Mouse (Mus musculus) CH12.LX (cell line): Measurements from ENCODE around the gene Srrm3. TPM values are rescaled to one million over a fixed set of nuclear protein-coding genes. Genes with fewer than 3 reads are reported as not detected.

Experiments
- DNase-seq: peaks from one replicate; pipeline ENCODE4 v3.0.0-alpha.2; 2013; ENCODE audit errors: extremely low read depth
- H3K27ac ChIP-seq: 2 replicates; pipeline ENCODE4 v1.5.1; 2012; ENCODE audit warnings: low read depth, mild to moderate bottlenecking, control low read depth, moderate library complexity; ENCODE audit not compliant: insufficient read depth
- H3K27me3 ChIP-seq: replicated peaks from 2 replicates; pipeline ENCODE3; 2012; ENCODE audit warnings: inconsistent platforms
- H3K36me3 ChIP-seq, 2 experiments: replicated peaks in 1 of 2; 2 replicates each; pipeline versions ENCODE3 to v1.6.1; 2012; ENCODE audit warnings: inconsistent platforms in 1 of 2, low read length in 1 of 2, mild to moderate bottlenecking in 1 of 2, mixed read lengths in 1 of 2, moderate library complexity in 1 of 2; ENCODE audit not compliant: control insufficient read depth in 1 of 2, insufficient read depth in 1 of 2
- H3K4me1 ChIP-seq, 2 experiments: 2 replicates each; pipeline ENCODE4 v1.6.1; 2012; ENCODE audit warnings: inconsistent platforms in 1 of 2, moderate library complexity in 1 of 2; ENCODE audit not compliant: insufficient read depth in 2 of 2, control insufficient read depth in 1 of 2
- H3K4me2 ChIP-seq: 2 replicates; pipeline ENCODE4 v1.6.1; 2012; ENCODE audit warnings: low read depth, mild to moderate bottlenecking, control low read depth; ENCODE audit not compliant: poor library complexity, insufficient read depth, severe bottlenecking
- H3K4me3 ChIP-seq, 3 experiments: fragments of 150-350 bp in 1 of 3; sonication (generic) in 1 of 3; replicated peaks in 1 of 3; 2 replicates each; pipeline versions ENCODE3 to v1.5.1; 2011 to 2012; ENCODE audit warnings: low read depth in 2 of 3, low read length in 2 of 3, mild to moderate bottlenecking in 2 of 3, moderate library complexity in 2 of 3, control low read depth in 1 of 3, improper control_type of control experiment in 1 of 3, inconsistent platforms in 1 of 3, mixed read lengths in 1 of 3; ENCODE audit not compliant: poor library complexity in 1 of 3
- H3K79me2 ChIP-seq: replicated peaks from 2 replicates; pipeline ENCODE4 v1.6.1; 2012; ENCODE audit warnings: mild to moderate bottlenecking, moderate library complexity; ENCODE audit not compliant: control insufficient read depth, poor library complexity, insufficient read depth, severe bottlenecking; ENCODE audit errors: extremely low read depth
- H3K9ac ChIP-seq: 2 replicates; pipeline ENCODE4 v1.6.1; 2012; ENCODE audit warnings: low read depth, mild to moderate bottlenecking, control low read depth, moderate library complexity; ENCODE audit not compliant: insufficient read depth
- H3K9me3 ChIP-seq: replicated peaks from 2 replicates; pipeline ENCODE3; 2012; ENCODE audit warnings: low read length, inconsistent platforms, mixed read lengths
- CHD1 ChIP-seq: IDR thresholded peaks from 2 replicates; pipeline ENCODE4 v1.6.1; 2012; ENCODE audit warnings: low read depth, low read length, improper control_type of control experiment, inconsistent platforms
- CHD2 ChIP-seq: IDR thresholded peaks from 2 replicates; pipeline ENCODE4 v1.6.1; 2011; ENCODE audit warnings: low read length, improper control_type of control experiment
- CTCF ChIP-seq, 2 experiments: IDR thresholded peaks in 1 of 2; conservative IDR thresholded peaks in 1 of 2; 2 replicates each; pipeline ENCODE4 v1.5.1; 2011 to 2012; ENCODE audit warnings: low read depth in 2 of 2, low read length in 2 of 2, improper control_type of control experiment in 1 of 2, inconsistent platforms in 1 of 2, mild to moderate bottlenecking in 1 of 2, moderate library complexity in 1 of 2
- E2F4 ChIP-seq: IDR thresholded peaks from 2 replicates; pipeline ENCODE4 v1.6.1; 2011; ENCODE audit warnings: low read depth, low read length, improper control_type of control experiment; ENCODE audit not compliant: insufficient replicate concordance
- EP300 ChIP-seq: IDR thresholded peaks from 2 replicates; pipeline ENCODE4 v1.6.1; 2011; ENCODE audit warnings: low read length, improper control_type of control experiment
- GABPA ChIP-seq: IDR thresholded peaks from 2 replicates; pipeline ENCODE4 v1.6.1; 2012; ENCODE audit warnings: low read depth, low read length, improper control_type of control experiment, inconsistent platforms; ENCODE audit not compliant: insufficient replicate concordance
- JUN ChIP-seq: IDR thresholded peaks from 2 replicates; pipeline ENCODE4 v1.6.1; 2011; ENCODE audit warnings: low read depth, mild to moderate bottlenecking, low read length, improper control_type of control experiment, moderate library complexity; ENCODE audit not compliant: insufficient read depth
- KAT2A ChIP-seq: IDR thresholded peaks from 2 replicates; pipeline ENCODE4 v1.6.1; 2012; ENCODE audit warnings: low read length, improper control_type of control experiment, inconsistent platforms; ENCODE audit not compliant: insufficient replicate concordance
- MAFK ChIP-seq: IDR thresholded peaks from 2 replicates; pipeline ENCODE4 v1.6.1; 2011; ENCODE audit warnings: low read length, improper control_type of control experiment; ENCODE audit not compliant: insufficient replicate concordance
- MAX ChIP-seq: IDR thresholded peaks from 2 replicates; pipeline ENCODE4 v1.6.1; 2011; ENCODE audit warnings: low read length, improper control_type of control experiment
- MAZ ChIP-seq: IDR thresholded peaks from 2 replicates; pipeline ENCODE4 v1.6.1; 2012; ENCODE audit warnings: low read depth, mild to moderate bottlenecking, inconsistent platforms, low read length, improper control_type of control experiment, moderate library complexity
- MEF2A ChIP-seq: IDR thresholded peaks from 2 replicates; pipeline ENCODE4 v1.6.1; 2014; ENCODE audit warnings: low read depth, mild to moderate bottlenecking, inconsistent platforms, low read length, improper control_type of control experiment, borderline replicate concordance
- MYC ChIP-seq: IDR thresholded peaks from 2 replicates; pipeline ENCODE4 v1.6.1; 2011; ENCODE audit warnings: low read depth, mild to moderate bottlenecking, improper control_type of control experiment, low read length
- NRF1 ChIP-seq: IDR thresholded peaks from 2 replicates; pipeline ENCODE4 v1.6.1; 2014; ENCODE audit warnings: low read depth, mild to moderate bottlenecking, inconsistent platforms, low read length, improper control_type of control experiment, moderate library complexity
- PAX5 ChIP-seq: IDR thresholded peaks from 2 replicates; pipeline ENCODE4 v1.6.1; 2012; ENCODE audit warnings: low read length, inconsistent platforms, mixed read lengths
- POLR2A ChIP-seq: IDR thresholded peaks from 2 replicates; pipeline ENCODE4 v1.6.1; 2011; ENCODE audit warnings: low read depth, mild to moderate bottlenecking, improper control_type of control experiment, low read length
- POLR2AphosphoS2 ChIP-seq: IDR thresholded peaks from 2 replicates; pipeline ENCODE4 v1.6.1; 2011; ENCODE audit warnings: low read depth, low read length, improper control_type of control experiment
- RAD21 ChIP-seq: IDR thresholded peaks from 2 replicates; pipeline ENCODE4 v1.6.1; 2011; ENCODE audit warnings: low read depth, mild to moderate bottlenecking, low read length, improper control_type of control experiment, moderate library complexity
- SIN3A ChIP-seq: IDR thresholded peaks from 2 replicates; pipeline ENCODE4 v1.6.1; 2012; ENCODE audit warnings: low read length, improper control_type of control experiment, inconsistent platforms
- SMC3 ChIP-seq: IDR thresholded peaks from 2 replicates; pipeline ENCODE4 v1.6.1; 2011; ENCODE audit warnings: low read depth, low read length, improper control_type of control experiment
- TCF12 ChIP-seq: IDR thresholded peaks from 2 replicates; pipeline ENCODE4 v1.6.1; 2014; ENCODE audit warnings: low read depth, mild to moderate bottlenecking, inconsistent platforms, low read length, improper control_type of control experiment
- UBTF ChIP-seq: IDR thresholded peaks from 2 replicates; pipeline ENCODE4 v1.6.1; 2012; ENCODE audit warnings: low read depth, mild to moderate bottlenecking, inconsistent platforms, low read length, improper control_type of control experiment, moderate library complexity
- USF2 ChIP-seq: conservative IDR thresholded peaks from 2 replicates; pipeline ENCODE4 v1.6.1; 2011; ENCODE audit warnings: low read depth, low read length, improper control_type of control experiment
- ZC3H11A ChIP-seq: IDR thresholded peaks from 2 replicates; pipeline ENCODE4 v1.6.1; 2012; ENCODE audit warnings: low read depth, mild to moderate bottlenecking, inconsistent platforms, low read length, improper control_type of control experiment
- ZNF384 ChIP-seq: IDR thresholded peaks from 2 replicates; pipeline ENCODE4 v1.6.1; 2012; ENCODE audit warnings: low read depth, low read length, improper control_type of control experiment, inconsistent platforms
- dilution Hi-C: fragments of 300-500 bp; cut with MboI; formaldehyde crosslinking; loops from 2 replicates; pipeline ENCODE4 v1.14.3; 2020; ENCODE audit warnings: low sequenced_read_pairs; ENCODE audit not compliant: extremely low pct_unique_long_range_greater_than_20kb, extremely low pct_ligation_motif_present
- in situ Hi-C: fragments of 300-500 bp; cut with MboI; formaldehyde crosslinking; loops from 3 replicates; pipeline ENCODE4 v1.14.3; 2019; ENCODE audit warnings: low sequenced_read_pairs, low pct_ligation_motif_present, low pct_unique_long_range_greater_than_20kb, mixed read lengths
- polyA plus RNA-seq: library from polyadenylated mRNA; unstranded; fragments of >175 nt; gene quantifications from 2 replicates; pipeline ENCODE4 v1.2.1, GENCODE M21; 2012; ENCODE audit warnings: low read depth; ENCODE audit not compliant: insufficient read length
- total RNA-seq, 2 experiments: library from RNA; depleted of rRNA; stranded (reverse); fragments of 300-350 nt in 1 of 2; fragments of >200 nt in 1 of 2; gene quantifications; 2 replicates each; pipeline ENCODE4 v1.2.3; 2012 to 2014

Srrm3 gene
- total and polyA plus RNA-seq, 3 experiments: not detected

GRCm38 (mm10) chr5:135890920-135891319, 84.2 kb downstream of the Srrm3 start:
- no peak for DNase-seq
- H3K4me1 ChIP-seq: peaks cover 3 to 14% of the 10 kb centered on the region in 2 experiments
- no peaks in the 10 kb centered on the region for H3K79me2 ChIP-seq
- no peak overlapping the region for H3K27ac ChIP-seq
- no peaks in the 10 kb centered on the region for H3K9me3 ChIP-seq
- no peaks in the 10 kb centered on the region for H3K36me3 ChIP-seq
- no peak overlapping the region for H3K9ac ChIP-seq
- in situ Hi-C loops (loop anchor here (10.0 kb wide), 1 partner anchor 154 kb away; no protein-coding TSS in a partner anchor), dilution Hi-C loops (no loop called here)
- H3K27me3 ChIP-seq: peaks cover 14% of the 10 kb centered on the region
- H3K4me2 ChIP-seq: no peak overlapping the region
- TF ChIP-seq CHD1 (no peak), SIN3A (no peak), GABPA (no peak), CHD2 (no peak), RAD21 (no peak), TCF12 (no peak), MAX (no peak), USF2 (no peak), SMC3 (no peak), MAZ (no peak), E2F4 (no peak), UBTF (no peak), POLR2A (no peak), JUN (no peak), ZC3H11A (no peak), ZNF384 (no peak), MEF2A (no peak)
- H3K4me3 ChIP-seq: no peak overlapping the region

- in situ Hi-C loops: loop anchor here (10.0 kb wide), 1 partner anchor 152 kb away; no protein-coding TSS in a partner anchor
- dilution Hi-C loops: no loop called here
Observed at GRCm38 (mm10) chr5:135892589-135893351, 86.1 kb downstream of the Srrm3 start.

More at GRCm38 (mm10) chr5:135892589-135893351, 86.1 kb downstream of the Srrm3 start:
- Histone ChIP-seq H3K79me2 (no peaks in the 10 kb centered on the region), H3K4me2 (no peak overlapping the region), H3K9me3 (no peaks in the 10 kb centered on the region), H3K27me3 (peaks cover 10% of the 10 kb centered on the region), H3K4me1 (peaks cover 3 to 14% of the 10 kb centered on the region in 2 experiments), H3K9ac (no peak overlapping the region), H3K36me3 (no peaks in the 10 kb centered on the region), H3K27ac (no peak overlapping the region)
- no peak for DNase-seq
- TF ChIP-seq MYC (no peak), MAZ (no peak), RAD21 (no peak), MAFK (no peak), ZNF384 (no peak), KAT2A (no peak), SMC3 (no peak), NRF1 (no peak), EP300 (no peak), CTCF (conservative IDR thresholded peaks at IDR 0.05 in 1 of 2, IDR thresholded peaks at IDR 0.05 in 1 of 2; ENCODE audit: low read depth in 2 of 2, low read length in 2 of 2) (no peak), POLR2AphosphoS2 (no peak), CHD2 (no peak), TCF12 (no peak), CHD1 (no peak), ZC3H11A (no peak), GABPA (no peak), PAX5 (no peak)
- TF ChIP-seq, all 38 proteins: peak for 0
- H3K4me3 ChIP-seq: no peak overlapping the region
